Mouse (Mus musculus) MEL (cell line): Measurements from ENCODE around the gene Atg9b.

Experiments
- BHLHE40 ChIP-seq: IDR thresholded peaks from 2 replicates; pipeline ENCODE4 v1.6.1; 2012; ENCODE audit warnings: low read depth, mild to moderate bottlenecking, inconsistent platforms, low read length, improper control_type of control experiment, borderline replicate concordance
- CHD2 ChIP-seq: IDR thresholded peaks from 2 replicates; pipeline ENCODE4 v1.6.1; 2011; ENCODE audit warnings: low read length, improper control_type of control experiment
- CTCF ChIP-seq, 3 experiments: IDR thresholded peaks in 2 of 3; conservative IDR thresholded peaks in 1 of 3; 2 replicates each; pipeline ENCODE4 v1.5.1; 2011 to 2012; ENCODE audit warnings: low read length in 3 of 3, low read depth in 2 of 3, mild to moderate bottlenecking in 2 of 3, improper control_type of control experiment in 1 of 3, inconsistent platforms in 1 of 3, mixed read lengths in 1 of 3, moderate library complexity in 1 of 3; ENCODE audit not compliant: control insufficient read depth in 1 of 3, insufficient read depth in 1 of 3, poor library complexity in 1 of 3, severe bottlenecking in 1 of 3
- MYC ChIP-seq: IDR thresholded peaks from 2 replicates; pipeline ENCODE4 v1.6.1; 2011; ENCODE audit warnings: low read depth, mild to moderate bottlenecking, low read length, improper control_type of control experiment, moderate library complexity
- POLR2A ChIP-seq, 2 experiments: IDR thresholded peaks; 2 replicates each; pipeline ENCODE4 v1.6.1; 2011 to 2012; ENCODE audit warnings: low read length in 2 of 2, mild to moderate bottlenecking in 2 of 2, control low read depth in 1 of 2, improper control_type of control experiment in 1 of 2, low read depth in 1 of 2, moderate library complexity in 1 of 2; ENCODE audit not compliant: control insufficient read depth in 1 of 2, insufficient read depth in 1 of 2, poor library complexity in 1 of 2
- POLR2AphosphoS5 ChIP-seq: IDR thresholded peaks from 2 replicates; pipeline ENCODE4 v1.6.1; 2012; ENCODE audit warnings: low read depth, borderline replicate concordance, mild to moderate bottlenecking, inconsistent platforms, low read length, moderate library complexity, mixed read lengths
- SIN3A ChIP-seq: IDR thresholded peaks from 2 replicates; pipeline ENCODE4 v1.6.1; 2012; ENCODE audit warnings: low read length, improper control_type of control experiment, inconsistent platforms
- UBTF ChIP-seq: IDR thresholded peaks from 2 replicates; pipeline ENCODE4 v1.6.1; 2012; ENCODE audit warnings: low read depth, mild to moderate bottlenecking, inconsistent platforms, low read length, improper control_type of control experiment, moderate library complexity, borderline replicate concordance; ENCODE audit not compliant: insufficient read depth
- USF2 ChIP-seq, 2 experiments: IDR thresholded peaks; 2 replicates each; pipeline ENCODE4 v1.6.1; 2011 to 2012; ENCODE audit warnings: improper control_type of control experiment in 2 of 2, low read length in 2 of 2, borderline replicate concordance in 1 of 2, inconsistent platforms in 1 of 2, low read depth in 1 of 2, mild to moderate bottlenecking in 1 of 2; ENCODE audit not compliant: insufficient read depth in 1 of 2
- ZKSCAN1 ChIP-seq: IDR thresholded peaks from 2 replicates; pipeline ENCODE4 v1.6.1; 2012; ENCODE audit warnings: low read depth, mild to moderate bottlenecking, inconsistent platforms, low read length, improper control_type of control experiment, moderate library complexity

DNA sequence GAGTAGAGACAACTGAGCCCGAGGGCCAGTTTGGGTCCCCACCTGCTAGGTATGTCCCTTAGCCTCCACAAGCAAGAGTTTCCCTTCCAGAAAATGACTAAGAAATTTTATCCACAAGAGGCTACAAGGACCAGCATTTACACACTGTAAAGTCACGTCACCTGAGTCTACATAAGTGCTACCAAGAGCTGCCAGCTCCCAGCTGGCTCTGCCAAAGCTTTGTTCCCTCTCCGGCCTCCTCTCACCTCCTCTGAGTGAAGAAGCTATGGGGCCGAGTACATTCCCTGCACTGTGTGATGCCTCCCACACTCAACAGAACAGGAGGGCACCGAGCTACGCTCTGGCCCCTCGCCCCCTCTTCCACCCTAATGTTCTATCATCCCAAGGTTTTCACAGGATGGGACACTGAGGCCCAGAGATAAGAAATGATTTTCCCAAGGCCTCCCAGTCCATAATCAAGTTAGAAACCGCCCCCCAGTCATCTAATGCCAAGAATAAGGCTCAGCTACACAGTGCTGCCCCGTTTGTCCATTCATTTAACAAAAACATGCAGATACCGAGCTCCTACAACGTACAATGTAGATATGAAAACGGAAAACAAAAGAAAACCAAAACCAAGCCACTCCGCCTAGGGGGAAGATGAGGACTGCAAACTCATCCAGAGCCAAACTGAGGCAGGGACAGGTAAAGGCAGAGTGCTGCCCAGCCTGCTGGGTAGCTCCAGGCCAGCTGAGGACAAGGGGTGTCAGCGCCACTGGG is 49.6 kb downstream of the Atg9b start:
- TF ChIP-seq POLR2AphosphoS5 (no peak), MYC (no peak), USF2 (IDR thresholded peaks at IDR 0.05; ENCODE audit: borderline replicate concordance in 1 of 2, insufficient read depth in 1 of 2, low read depth in 1 of 2, low read length in 2 of 2) (no peak), POLR2A (IDR thresholded peaks at IDR 0.05; ENCODE audit: control insufficient read depth in 1 of 2, insufficient read depth in 1 of 2, low read depth in 1 of 2, low read length in 2 of 2, poor library complexity in 1 of 2) (no peak), SIN3A (no peak), BHLHE40 (no peak), ZKSCAN1 (no peak), CTCF (IDR thresholded peaks at IDR 0.05 in 2 of 3, conservative IDR thresholded peaks at IDR 0.05 in 1 of 3; ENCODE audit: control insufficient read depth in 1 of 3, insufficient read depth in 1 of 3, low read depth in 2 of 3, low read length in 3 of 3, poor library complexity in 1 of 3, severe bottlenecking in 1 of 3) (no peak), UBTF (no peak), CHD2 (no peak)
